Mouse (Mus musculus) ES-E14 (cell line): ENCODE measurements around the gene Samd11.

Experiments used
- CHD2 ChIP-seq: IDR thresholded peaks from 2 replicates; pipeline ENCODE4 v1.6.1; 2014; ENCODE audit warnings: mild to moderate bottlenecking, low read depth, low read length, inconsistent platforms
- MAFK ChIP-seq: IDR thresholded peaks from 2 replicates; pipeline ENCODE4 v1.6.1; 2014; ENCODE audit warnings: mild to moderate bottlenecking, low read depth, low read length, inconsistent platforms; ENCODE audit not compliant: insufficient read depth
- ZC3H11A ChIP-seq: IDR thresholded peaks from 2 replicates; pipeline ENCODE4 v1.6.1; 2012; ENCODE audit warnings: low read depth, mild to moderate bottlenecking, inconsistent platforms, low read length, borderline replicate concordance

GRCm38 (mm10) chr4:156197829-156198205, 57.6 kb downstream of the Samd11 start:
- TF ChIP-seq ZC3H11A (no peak), MAFK (no peak), CHD2 (no peak)
